8 mouse cellular contexts compared by ENCODE assay signal in the genomic region with DNA sequence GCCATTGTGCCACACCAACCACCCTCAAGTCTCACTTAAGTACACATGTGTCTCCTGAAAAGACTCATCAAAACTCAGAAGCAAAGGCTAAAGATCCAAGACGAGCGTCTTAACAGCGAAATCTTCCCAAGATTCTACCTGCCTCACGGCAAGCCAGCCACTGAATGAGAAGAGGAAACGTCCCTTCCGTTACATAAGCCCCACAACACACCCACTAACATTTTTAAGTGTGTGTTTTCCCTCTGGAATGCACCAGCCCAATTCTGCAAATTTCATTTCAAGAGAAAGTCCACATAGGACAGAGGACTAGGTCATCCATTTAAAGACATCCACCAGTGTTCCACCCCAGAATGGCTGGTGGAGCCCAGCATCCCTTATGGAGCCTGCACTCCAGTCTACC. TPM values are rescaled to one million over a fixed set of nuclear protein-coding genes. Genes with fewer than 3 reads are reported as not detected.
A peak's percentile ranks its signal among the peaks of the same experiment; 100 is the strongest.
DNase-seq lines count a peak whose midpoint lies in the region; ATAC-seq and TF ChIP-seq lines count a peak whose summit lies in the region.

No protein-coding gene starts in this region.

- no peaks in the 10 kb centered on the region for H3K27me3 ChIP-seq in kidney, embryonic 16.5 days (ENCODE audit: insufficient read depth, low read length)
- H3K27me3 ChIP-seq in MEL (ENCODE audit: control insufficient read depth in 1 of 2, insufficient read depth in 2 of 2, low read length in 2 of 2) = no peaks in the 10 kb centered on the region
- H3K27me3 ChIP-seq in forebrain, embryonic 15.5 days = no peaks in the 10 kb centered on the region

- TF ChIP-seq EP300 in MEL (IDR thresholded peaks at IDR 0.05; ENCODE audit: low read depth in 1 of 2, low read length in 2 of 2) = no peak

- peak overlapping the region; percentile 88 for H3K4me2 ChIP-seq in kidney, embryonic 16.5 days (replicated peaks; ENCODE audit: low read depth, low read length)
- peak overlapping the region; percentile 84 for H3K4me2 ChIP-seq in forebrain, embryonic 15.5 days (replicated peaks)

- no peak for DNase-seq in kidney, postnatal 36 days
- no peak for DNase-seq in MEL (ENCODE audit: low read depth, low spot score)
- DNase-seq in gastrocnemius, postnatal 36 days = no peak
- DNase-seq in c-Kit-positive CD71-positive TER-119-positive erythroid progenitor cells, embryonic 14.5 days (ENCODE audit: low spot score) = no peak
- DNase-seq in cerebellum, adult 18-20 months = no peak

- no peak for TF ChIP-seq RAD21 in MEL (IDR thresholded peaks at IDR 0.05; ENCODE audit: low read depth, low read length)

- H3K9me3 ChIP-seq in kidney, embryonic 16.5 days (ENCODE audit: low read length) = no peaks in the 10 kb centered on the region
- H3K9me3 ChIP-seq in MEL (replicated peaks; ENCODE audit: insufficient read depth, low read length) = no peaks in the 10 kb centered on the region
- H3K9me3 ChIP-seq in forebrain, embryonic 15.5 days = no peaks in the 10 kb centered on the region

- no peaks in the 10 kb centered on the region for H3K36me3 ChIP-seq in kidney, embryonic 16.5 days (ENCODE audit: insufficient read depth, low read length)
- peaks cover 0 to 10% of the 10 kb centered on the region in 2 experiments; a peak in 3 of 4 replicates for H3K36me3 ChIP-seq in MEL (ENCODE audit: control insufficient read depth in 1 of 2, insufficient read depth in 2 of 2, low read length in 2 of 2)
- no peaks in the 10 kb centered on the region for H3K36me3 ChIP-seq in forebrain, embryonic 15.5 days
- H3K36me3 ChIP-seq in macrophage (ENCODE audit: inconsistent target) = no peaks in the 10 kb centered on the region

- intact Hi-C loops in gastrocnemius, postnatal 36 days (cut with DNase I) = no loop called here

- peaks cover 10% of the 10 kb centered on the region; the same call in 1 of the 2 replicates for H3K4me1 ChIP-seq in kidney, embryonic 16.5 days (ENCODE audit: insufficient read depth, low read length)
- peaks cover 0 to 9% of the 10 kb centered on the region in 2 experiments for H3K4me1 ChIP-seq in MEL (ENCODE audit: control insufficient read depth in 1 of 2, insufficient read depth in 2 of 2, low read length in 2 of 2)
- peaks cover 23% of the 10 kb centered on the region for H3K4me1 ChIP-seq in forebrain, embryonic 15.5 days

- ATAC-seq in kidney, embryonic 16.5 days (ENCODE audit: low FRiP score, low TSS enrichment) = no peak
- ATAC-seq in forebrain, embryonic 15.5 days (replicated peaks) = no peak

- peaks cover 18% of the 10 kb centered on the region for H3K79me2 ChIP-seq in MEL (ENCODE audit: control insufficient read depth, insufficient read depth, low read length, poor library complexity)
- peaks cover 39% of the 10 kb centered on the region for H3K79me2 ChIP-seq in macrophage (ENCODE audit: inconsistent target)

- 74% methylated on average over 6 of the region's 6 CpGs for WGBS in kidney, embryonic 16.5 days
- 76% methylated on average over 6 of the region's 6 CpGs for WGBS in forebrain, embryonic 15.5 days
- WGBS in macrophage (ENCODE audit: missing documents) = 30% methylated on average over 6 of the region's 6 CpGs

- no peak for TF ChIP-seq POLR2A in MEL (IDR thresholded peaks at IDR 0.05; ENCODE audit: control insufficient read depth in 1 of 2, insufficient read depth in 1 of 2, low read depth in 1 of 2, low read length in 2 of 2, poor library complexity in 1 of 2)

- no peak overlapping the region for H3K27ac ChIP-seq in kidney, embryonic 16.5 days (ENCODE audit: low read length)
- no peak overlapping the region for H3K27ac ChIP-seq in MEL (ENCODE audit: control insufficient read depth, low read depth, low read length)
- no peak overlapping the region for H3K27ac ChIP-seq in forebrain, embryonic 15.5 days (replicated peaks)
- peak overlapping the region; percentile 46 for H3K27ac ChIP-seq in macrophage

- H3K9ac ChIP-seq in kidney, embryonic 16.5 days (replicated peaks; ENCODE audit: low read length) = peak overlapping the region; percentile 82
- H3K9ac ChIP-seq in MEL (ENCODE audit: control insufficient read depth, low read depth, low read length, poor library complexity, severe bottlenecking) = peak overlapping the region; percentile 82
- H3K9ac ChIP-seq in forebrain, embryonic 15.5 days (replicated peaks) = peak overlapping the region; percentile 83

- peak overlapping the region; percentile 90 for H3K4me3 ChIP-seq in kidney, embryonic 16.5 days (ENCODE audit: low read length)
- H3K4me3 ChIP-seq in MEL (ENCODE audit: control insufficient read depth in 1 of 2, insufficient read depth in 1 of 2, low read depth in 2 of 2, low read length in 2 of 2) (peak overlapping the region; percentile 80 to 93), macrophage (ENCODE audit: inconsistent target) (peak overlapping the region; percentile 84)
- peak overlapping the region; percentile 84 for H3K4me3 ChIP-seq in forebrain, embryonic 15.5 days

- TF ChIP-seq CTCF in MEL (IDR thresholded peaks at IDR 0.05 in 2 of 3, conservative IDR thresholded peaks at IDR 0.05 in 1 of 3; ENCODE audit: control insufficient read depth in 1 of 3, insufficient read depth in 1 of 3, low read depth in 2 of 3, low read length in 3 of 3, poor library complexity in 1 of 3, severe bottlenecking in 1 of 3) = no peak

TF ChIP-seq in MEL, 35 proteins besides CTCF, POLR2A, EP300 and RAD21:
- TF ChIP-seq ETS1 (IDR thresholded peaks at IDR 0.05; ENCODE audit: low read depth, low read length) (no peak), SIN3A (IDR thresholded peaks at IDR 0.05; ENCODE audit: low read length) (no peak), MAFK (IDR thresholded peaks at IDR 0.05; ENCODE audit: borderline replicate concordance, low read depth, low read length) (no peak), TBP (IDR thresholded peaks at IDR 0.05; ENCODE audit: low read depth, low read length) (no peak), UBTF (IDR thresholded peaks at IDR 0.05; ENCODE audit: borderline replicate concordance, insufficient read depth, low read depth, low read length) (no peak), KAT2A (conservative IDR thresholded peaks at IDR 0.05; ENCODE audit: low read depth, low read length) (no peak), SMC3 (IDR thresholded peaks at IDR 0.05; ENCODE audit: low read depth, low read length) (no peak), MYC (IDR thresholded peaks at IDR 0.05; ENCODE audit: low read depth, low read length) (no peak), CHD1 (IDR thresholded peaks at IDR 0.05; ENCODE audit: low read depth, low read length) (no peak), POLR2AphosphoS2 (IDR thresholded peaks at IDR 0.05; ENCODE audit: low read length) (no peak), TCF12 (IDR thresholded peaks at IDR 0.05; ENCODE audit: low read depth, low read length) (no peak), MXI1 (IDR thresholded peaks at IDR 0.05; ENCODE audit: low read depth, low read length) (no peak), ZMIZ1 (IDR thresholded peaks at IDR 0.05; ENCODE audit: low read depth, low read length) (no peak), GATA1 (IDR thresholded peaks at IDR 0.05; ENCODE audit: low read depth, low read length) (no peak), NRF1 (IDR thresholded peaks at IDR 0.05; ENCODE audit: insufficient read depth, low read depth, low read length, poor library complexity, severe bottlenecking) (no peak), MEF2A (IDR thresholded peaks at IDR 0.05; ENCODE audit: extremely low read depth, insufficient replicate concordance, low read depth, low read length, poor library complexity, severe bottlenecking) (no peak)
TF ChIP-seq in MEL: peak in this region for 0.

RNA-seq across cellular contexts. Expression of a gene that starts 0.7 kb away (rescaled TPM):
- polyA plus RNA-seq in kidney, embryonic 16.5 days (2015; fragmentation: Nextera tagmentation; extraction: Ambion mirVana) = 13.7 and 14.4 TPM in 2 replicates
- total RNA-seq in MEL (2012; rRNA removed) = 19.3 and 26.2 TPM in 2 replicates
- polyA plus RNA-seq in MEL (2012; ENCODE audit: insufficient read depth in 1 of 2, insufficient read length in 2 of 2, low read depth in 1 of 2, low replicate concordance in 2 of 2, missing spikeins in 1 of 2) = 10 to 100 TPM in 1 of 2 experiments, not detected in 1; 26.5 TPM
- 27.9 and 28.4 TPM in 2 replicates for polyA plus RNA-seq in forebrain, embryonic 15.5 days (2015; fragmentation: Nextera tagmentation; extraction: Ambion mirVana)
- total RNA-seq in macrophage (2018; cell fraction: chromatin; rRNA removed) = 100 to 1,000 TPM in 16 of 26 experiments, 10 to 100 TPM in 10; 54.9 to 228 (median 116) TPM
- 10 to 100 TPM; 11.8 to 31.5 (median 22.7) TPM for total RNA-seq in macrophage (2018; cell fraction: cytosol; rRNA removed)
- total RNA-seq in macrophage (2018; cell fraction: nucleus; rRNA removed) = 100 to 1,000 TPM in 1 of 26 experiments, 10 to 100 TPM in 25; 23.2 to 116 (median 53.3) TPM
- polyA plus RNA-seq in macrophage (2018) = 16.6 to 20.5 TPM (median 19.7 TPM) in 3 replicates
- 10 to 100 TPM; 14.9 to 18.3 TPM for total RNA-seq in gastrocnemius, postnatal 36 days (2021)

RNA-seq across cellular contexts. Expression of a gene that starts 14.1 kb away (rescaled TPM):
- polyA plus RNA-seq in kidney, embryonic 16.5 days (2015; fragmentation: Nextera tagmentation; extraction: Ambion mirVana) = 44.8 and 44.9 TPM in 2 replicates
- total RNA-seq in MEL (2012; rRNA removed) = 25.1 TPM in 2 replicates
- polyA plus RNA-seq in MEL (2012; ENCODE audit: insufficient read depth in 1 of 2, insufficient read length in 2 of 2, low read depth in 1 of 2, low replicate concordance in 2 of 2, missing spikeins in 1 of 2) (10 to 100 TPM in 1 of 2 experiments, not detected in 1; 33.7 TPM), macrophage (2018) (22.8 to 32.8 TPM (median 31.0 TPM) in 3 replicates)
- polyA plus RNA-seq in forebrain, embryonic 15.5 days (2015; fragmentation: Nextera tagmentation; extraction: Ambion mirVana) = 64.6 and 67.6 TPM in 2 replicates
- total RNA-seq in macrophage (2018; cell fraction: chromatin; rRNA removed) = 100 to 1,000 TPM in 4 of 26 experiments, 10 to 100 TPM in 22; 16.1 to 110 (median 60.7) TPM
- 10 to 100 TPM; 14.2 to 31.1 (median 23.5) TPM for total RNA-seq in macrophage (2018; cell fraction: cytosol; rRNA removed)
- 100 to 1,000 TPM in 1 of 26 experiments, 10 to 100 TPM in 25; 25.0 to 115 (median 45.5) TPM for total RNA-seq in macrophage (2018; cell fraction: nucleus; rRNA removed)
- 10 to 100 TPM; 23.1 to 25.1 TPM for total RNA-seq in gastrocnemius, postnatal 36 days (2021)
